Mouse (Mus musculus) liver, postnatal 0 days (tissue): ENCODE results near the gene Wdr93.

Experiments used
- CTCF ChIP-seq: sonication (generic); IDR thresholded peaks from 2 replicates; pipeline ENCODE4 v1.5.1; 2016; ENCODE audit warnings: antibody characterized with exemption, low read depth
- EP300 ChIP-seq: IDR thresholded peaks from 2 replicates; pipeline ENCODE4 v1.6.1; 2016; ENCODE audit warnings: antibody characterized with exemption, low read depth, mild to moderate bottlenecking

- TF ChIP-seq CTCF (no peak), EP300 (no peak)
Measured at GRCm38 (mm10) chr7:79705210-79705609, 37.8 kb upstream of the Wdr93 start.
